Mouse (Mus musculus) c-Kit-positive CD71-negative TER-119-negative erythroid progenitor cells, embryonic 14.5 days (primary cell): ENCODE results near the gene Abcb8.
"Not testable (repeated sequence)": the region's sequence is repeated elsewhere in the genome, so short reads cannot be mapped to it uniquely, and the experiment has no call there.

Experiments used
- DNase-seq: peaks from one replicate; pipeline ENCODE4 v3.0.0-alpha.2; 2013; ENCODE audit warnings: low read depth

The Abcb8 gene

GRCm38 (mm10) chr5:24394165-24394894 lies 867 bp downstream of the Abcb8 start:
- DNase-seq: peak; percentile 90

GRCm38 (mm10) chr5:24396254-24396653 lies 2.8 kb downstream of the Abcb8 start:
- not testable (repeated sequence) for DNase-seq

- DNase-seq: no peak
Observed at GRCm38 (mm10) chr5:24399686-24400085, 6.2 kb downstream of the Abcb8 start.

- no peak for DNase-seq
Observed at GRCm38 (mm10) chr5:24400362-24400761, 6.9 kb downstream of the Abcb8 start.

- no peak for DNase-seq
Observed at GRCm38 (mm10) chr5:24400911-24401605, 7.6 kb downstream of the Abcb8 start.

GRCm38 (mm10) chr5:24401969-24402368 lies 8.5 kb downstream of the Abcb8 start:
- DNase-seq: no peak

- no peak for DNase-seq
Observed at GRCm38 (mm10) chr5:24404594-24405360, 11.3 kb downstream of the Abcb8 start.

- DNase-seq: no peak
Observed at GRCm38 (mm10) chr5:24405389-24405876, 12.0 kb downstream of the Abcb8 start.

- DNase-seq: no peak
Observed at GRCm38 (mm10) chr5:24408651-24409050, 15.2 kb downstream of the Abcb8 start.

- DNase-seq: no peak
Observed at GRCm38 (mm10) chr5:24409466-24409865, 16.0 kb downstream of the Abcb8 start.

- DNase-seq: no peak
Observed at GRCm38 (mm10) chr5:24412063-24412462, 18.6 kb downstream of the Abcb8 start.

- DNase-seq: no peak
Observed at GRCm38 (mm10) chr5:24413042-24413693, 19.7 kb downstream of the Abcb8 start, which contains the start of gene Asic3. Gene Asic3 (plus strand): TSS chr5:24413392.

- no peak for DNase-seq
Observed at GRCm38 (mm10) chr5:24413938-24414337, 20.5 kb downstream of the Abcb8 start.

- peak; percentile 73 for DNase-seq
Observed at GRCm38 (mm10) chr5:24416222-24416736, 22.8 kb downstream of the Abcb8 start.

GRCm38 (mm10) chr5:24417587-24417986 lies 24.1 kb downstream of the Abcb8 start:
- no peak for DNase-seq

- DNase-seq: no peak
Observed at GRCm38 (mm10) chr5:24420381-24420780, 26.9 kb downstream of the Abcb8 start.

- peak; percentile 96 for DNase-seq
Observed at GRCm38 (mm10) chr5:24423129-24424003, 29.9 kb downstream of the Abcb8 start, which contains the start of the genes Cdk5 and Slc4a2. Gene Cdk5 (minus strand): TSS chr5:24423530. Gene Slc4a2 (plus strand): TSS chr5:24423837.

GRCm38 (mm10) chr5:24424004-24424781 lies 30.7 kb downstream of the Abcb8 start:
- no peak for DNase-seq

GRCm38 (mm10) chr5:24424861-24425411 lies 31.5 kb downstream of the Abcb8 start:
- peak; percentile 63 for DNase-seq
